Mouse (Mus musculus): Measurements from ENCODE around the gene Pin1. TPM values are rescaled to one million over a fixed set of nuclear protein-coding genes. Genes with fewer than 3 reads are reported as not detected.

The Pin1 gene
- polyA plus RNA-seq, 1 experiment from 2014 or later, result 51.8 TPM

DNA sequence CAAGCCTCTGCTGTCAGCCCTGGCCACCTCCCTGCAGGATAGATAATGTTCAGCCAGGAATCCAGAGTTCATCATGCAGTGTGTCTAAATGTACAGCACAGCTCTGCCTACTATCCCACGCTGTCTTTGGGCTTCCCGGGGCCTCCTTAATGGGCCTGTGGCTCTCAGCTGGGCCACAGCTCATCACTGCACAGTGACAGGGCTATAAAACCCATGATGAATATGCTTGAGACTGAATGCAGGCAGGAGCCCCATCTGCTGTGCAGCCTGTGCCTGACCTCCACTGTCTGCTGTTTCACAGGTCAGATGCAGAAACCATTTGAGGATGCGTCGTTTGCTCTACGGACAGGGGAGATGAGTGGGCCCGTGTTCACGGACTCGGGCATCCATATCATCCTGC is 11.0 kb downstream of the Pin1 start:
- Histone ChIP-seq H3K4me2 (no peak overlapping the region), H3K36me3 (peaks cover 59% of the 10 kb centered on the region), H3K27ac (no peak overlapping the region), H3K9me3 (no peaks in the 10 kb centered on the region), H3K4me1 (no peaks in the 10 kb centered on the region), H3K4me3 (no peak overlapping the region), H3K27me3 (no peaks in the 10 kb centered on the region), H3K9ac (no peak overlapping the region)
- ATAC-seq (ENCODE audit: borderline replicate concordance, extremely low read depth, low FRiP score, low TSS enrichment), result no peak
- 92% methylated on average over 8 of the region's 8 CpGs for WGBS

DNA sequence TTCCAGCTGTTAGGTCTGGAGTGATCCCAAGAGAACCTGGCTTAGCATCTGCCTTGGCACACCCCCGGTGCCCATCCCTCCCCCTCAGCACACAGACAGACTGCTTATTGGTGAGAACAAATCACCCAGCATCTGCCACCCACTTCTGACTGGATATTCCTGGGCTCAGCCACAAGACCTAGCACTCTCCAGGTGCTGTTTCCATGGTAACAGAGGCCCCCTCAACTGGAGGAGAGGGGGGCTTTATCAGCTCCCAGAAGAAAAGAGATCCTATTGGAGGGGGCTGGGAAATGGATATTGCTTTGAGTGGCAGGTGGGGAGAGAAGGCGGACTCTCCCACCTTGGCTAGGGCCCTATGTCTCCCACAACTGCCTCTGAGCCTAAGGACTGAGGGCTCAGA is 12.1 kb downstream of the Pin1 start:
- WGBS, result 82% methylated on average over 2 of the region's 2 CpGs
- H3K4me3 ChIP-seq, result no peak overlapping the region
- H3K9me3 ChIP-seq, result no peaks in the 10 kb centered on the region
- no peak for ATAC-seq (ENCODE audit: borderline replicate concordance, extremely low read depth, low FRiP score, low TSS enrichment)
- no peak overlapping the region for H3K9ac ChIP-seq
- no peaks in the 10 kb centered on the region for H3K27me3 ChIP-seq
- no peaks in the 10 kb centered on the region for H3K4me1 ChIP-seq
- no peak overlapping the region for H3K27ac ChIP-seq
- H3K4me2 ChIP-seq, result no peak overlapping the region
- H3K36me3 ChIP-seq, result peaks cover 48% of the 10 kb centered on the region

- 87% methylated on average over 2 of the region's 2 CpGs for WGBS
- H3K36me3 ChIP-seq, result peaks cover 44% of the 10 kb centered on the region
- no peaks in the 10 kb centered on the region for H3K4me1 ChIP-seq
- no peaks in the 10 kb centered on the region for H3K27me3 ChIP-seq
- H3K4me3 ChIP-seq, result no peak overlapping the region
- H3K9ac ChIP-seq, result no peak overlapping the region
- H3K4me2 ChIP-seq, result no peak overlapping the region
- H3K27ac ChIP-seq, result no peak overlapping the region
- no peak for ATAC-seq (ENCODE audit: borderline replicate concordance, extremely low read depth, low FRiP score, low TSS enrichment)
- no peaks in the 10 kb centered on the region for H3K9me3 ChIP-seq
Observed at GRCm38 (mm10) chr9:20664366-20664765, 12.5 kb downstream of the Pin1 start.

GRCm38 (mm10) chr9:20664982-20665637 is 13.2 kb downstream of the Pin1 start:
- no peaks in the 10 kb centered on the region for H3K4me1 ChIP-seq
- ATAC-seq (ENCODE audit: borderline replicate concordance, extremely low read depth, low FRiP score, low TSS enrichment), result no peak
- H3K4me3 ChIP-seq, result no peak overlapping the region
- no peak overlapping the region for H3K27ac ChIP-seq
- no peak overlapping the region for H3K4me2 ChIP-seq
- H3K9ac ChIP-seq, result no peak overlapping the region
- no peaks in the 10 kb centered on the region for H3K27me3 ChIP-seq
- WGBS, result 67% methylated on average over 5 of the region's 5 CpGs
- peaks cover 37% of the 10 kb centered on the region for H3K36me3 ChIP-seq
- H3K9me3 ChIP-seq, result no peaks in the 10 kb centered on the region

- WGBS, result 28% methylated on average over 8 of the region's 8 CpGs
- no peak for ATAC-seq (ENCODE audit: borderline replicate concordance, extremely low read depth, low FRiP score, low TSS enrichment)
- no peak overlapping the region for H3K27ac ChIP-seq
Observed at GRCm38 (mm10) chr9:20665925-20666324, 14.0 kb downstream of the Pin1 start.

GRCm38 (mm10) chr9:20666510-20667034 is 14.7 kb downstream of the Pin1 start:
- Histone ChIP-seq H3K36me3 (peaks cover 28% of the 10 kb centered on the region), H3K4me2 (no peak overlapping the region), H3K9ac (no peak overlapping the region), H3K4me1 (no peaks in the 10 kb centered on the region), H3K27ac (no peak overlapping the region), H3K4me3 (no peak overlapping the region), H3K27me3 (no peaks in the 10 kb centered on the region), H3K9me3 (no peaks in the 10 kb centered on the region)
- WGBS, result 12% methylated on average over 7 of the region's 7 CpGs
- no peak for ATAC-seq (ENCODE audit: borderline replicate concordance, extremely low read depth, low FRiP score, low TSS enrichment)

More at GRCm38 (mm10) chr9:20665925-20666324, 14.0 kb downstream of the Pin1 start:
- Histone ChIP-seq H3K36me3 (peaks cover 29% of the 10 kb centered on the region), H3K4me2 (no peak overlapping the region), H3K9me3 (no peaks in the 10 kb centered on the region), H3K27me3 (no peaks in the 10 kb centered on the region), H3K4me1 (no peaks in the 10 kb centered on the region), H3K9ac (no peak overlapping the region), H3K4me3 (no peak overlapping the region)

DNA sequence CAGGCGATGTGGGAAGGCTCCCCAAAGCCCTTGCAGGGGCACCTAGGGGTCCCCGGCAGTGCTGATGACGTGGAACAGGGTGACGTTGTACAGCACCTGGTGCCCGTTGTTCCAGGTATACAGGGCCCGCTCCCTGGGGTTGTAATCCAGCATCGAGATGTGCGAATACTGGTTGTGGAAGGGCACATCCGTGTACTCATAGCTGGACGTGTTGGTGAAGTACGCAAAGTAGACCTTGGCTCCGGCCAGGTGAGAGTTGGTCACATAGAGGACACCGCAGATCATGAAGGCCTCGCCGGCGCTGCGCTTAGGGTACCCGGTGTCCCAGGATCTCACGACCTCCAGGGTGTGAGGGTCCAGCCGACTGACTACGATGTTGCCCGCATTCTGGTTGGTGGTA is 16.2 kb downstream of the Pin1 start:
- H3K27ac ChIP-seq, result no peak overlapping the region
- peaks cover 13% of the 10 kb centered on the region for H3K36me3 ChIP-seq
- ATAC-seq (ENCODE audit: borderline replicate concordance, extremely low read depth, low FRiP score, low TSS enrichment), result no peak
- no peak overlapping the region for H3K9ac ChIP-seq
- no peaks in the 10 kb centered on the region for H3K27me3 ChIP-seq
- no peak overlapping the region for H3K4me2 ChIP-seq
- H3K9me3 ChIP-seq, result no peaks in the 10 kb centered on the region
- H3K4me3 ChIP-seq, result no peak overlapping the region
- H3K4me1 ChIP-seq, result no peaks in the 10 kb centered on the region; the same call in 1 of the 2 replicates
- 88% methylated on average over 22 of the region's 22 CpGs for WGBS

DNA sequence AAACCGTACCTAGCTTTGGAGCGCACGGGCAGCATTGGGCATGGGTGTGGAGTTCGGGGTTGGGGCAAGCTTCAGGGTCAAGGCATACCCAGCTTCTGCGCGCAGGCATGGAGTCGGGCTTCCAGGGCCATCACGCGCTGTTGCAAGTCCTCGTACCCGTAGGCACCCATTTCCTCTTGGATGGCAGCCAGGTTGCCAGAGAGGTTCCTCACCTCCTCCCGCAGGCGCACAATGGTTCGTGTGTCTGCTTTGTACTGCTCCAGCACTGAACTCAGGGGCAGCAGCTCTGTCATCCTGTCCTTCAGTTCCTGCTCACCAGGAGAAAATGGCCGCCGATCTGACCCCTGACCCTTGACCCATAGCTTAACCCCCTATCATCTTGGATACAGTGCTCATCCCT is 20.2 kb downstream of the Pin1 start:
- Histone ChIP-seq H3K9ac (no peak overlapping the region), H3K4me2 (no peak overlapping the region), H3K4me1 (no peaks in the 10 kb centered on the region; the same call in 1 of the 2 replicates), H3K27ac (no peak overlapping the region), H3K9me3 (no peaks in the 10 kb centered on the region), H3K4me3 (no peak overlapping the region), H3K36me3 (no peaks in the 10 kb centered on the region), H3K27me3 (no peaks in the 10 kb centered on the region)
- no peak; the same call in 1 of the 2 replicates for ATAC-seq (ENCODE audit: borderline replicate concordance, extremely low read depth, low FRiP score, low TSS enrichment)
- 70% methylated on average over 16 of the region's 16 CpGs for WGBS

- H3K27me3 ChIP-seq, result no peaks in the 10 kb centered on the region
- no peak overlapping the region for H3K27ac ChIP-seq
- no peaks in the 10 kb centered on the region for H3K36me3 ChIP-seq
- WGBS, result 86% methylated on average over 12 of the region's 12 CpGs
- no peak overlapping the region for H3K4me2 ChIP-seq
- no peaks in the 10 kb centered on the region for H3K4me1 ChIP-seq
- ATAC-seq (ENCODE audit: borderline replicate concordance, extremely low read depth, low FRiP score, low TSS enrichment), result no peak
- no peak overlapping the region for H3K4me3 ChIP-seq
- no peaks in the 10 kb centered on the region for H3K9me3 ChIP-seq
- no peak overlapping the region for H3K9ac ChIP-seq
Observed at GRCm38 (mm10) chr9:20677892-20678291, 26.0 kb downstream of the Pin1 start.

DNA sequence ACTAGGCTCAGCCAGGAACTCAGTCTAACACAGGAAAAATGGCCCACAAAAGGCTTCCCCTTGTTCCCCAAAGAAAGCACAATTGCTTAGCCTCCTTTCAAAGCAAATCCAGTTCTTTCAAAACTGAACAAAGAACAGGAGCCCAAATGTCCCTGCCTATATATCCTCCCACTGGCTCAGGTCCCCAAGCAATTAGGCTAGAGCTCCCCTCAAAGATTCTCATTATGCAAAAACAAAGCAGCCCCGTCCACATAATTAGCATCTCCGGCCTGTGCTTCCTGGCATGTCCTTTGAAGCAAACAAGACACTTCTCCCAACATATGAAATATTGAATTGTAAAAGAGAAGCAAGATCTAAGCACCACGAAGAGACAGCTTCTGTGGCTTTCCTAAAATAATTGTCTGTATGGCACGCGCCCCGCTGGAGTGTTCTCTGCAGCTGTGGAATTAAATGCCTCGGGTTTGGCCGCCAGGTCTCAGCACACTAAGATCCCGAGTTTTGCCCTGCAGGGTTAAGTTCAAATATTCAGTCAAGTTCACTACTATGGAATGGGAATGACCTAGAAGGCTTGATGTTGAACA is 28.6 kb downstream of the Pin1 start:
- Histone ChIP-seq H3K36me3 (no peaks in the 10 kb centered on the region), H3K9me3 (no peaks in the 10 kb centered on the region), H3K4me1 (no peaks in the 10 kb centered on the region), H3K4me3 (no peak overlapping the region), H3K27me3 (no peaks in the 10 kb centered on the region), H3K4me2 (no peak overlapping the region), H3K9ac (no peak overlapping the region), H3K27ac (no peak overlapping the region)
- 73% methylated on average over 9 of the region's 9 CpGs for WGBS
- ATAC-seq (ENCODE audit: borderline replicate concordance, extremely low read depth, low FRiP score, low TSS enrichment), result no peak

GRCm38 (mm10) chr9:20681546-20682388 is 29.9 kb downstream of the Pin1 start:
- H3K4me1 ChIP-seq, result no peaks in the 10 kb centered on the region
- no peaks in the 10 kb centered on the region for H3K27me3 ChIP-seq
- H3K27ac ChIP-seq, result no peak overlapping the region
- H3K9me3 ChIP-seq, result no peaks in the 10 kb centered on the region
- WGBS, result 44% methylated on average over 7 of the region's 7 CpGs
- H3K4me3 ChIP-seq, result no peak overlapping the region
- no peak overlapping the region for H3K9ac ChIP-seq
- no peak overlapping the region for H3K4me2 ChIP-seq
- ATAC-seq (ENCODE audit: borderline replicate concordance, extremely low read depth, low FRiP score, low TSS enrichment), result no peak
- no peaks in the 10 kb centered on the region for H3K36me3 ChIP-seq

DNA sequence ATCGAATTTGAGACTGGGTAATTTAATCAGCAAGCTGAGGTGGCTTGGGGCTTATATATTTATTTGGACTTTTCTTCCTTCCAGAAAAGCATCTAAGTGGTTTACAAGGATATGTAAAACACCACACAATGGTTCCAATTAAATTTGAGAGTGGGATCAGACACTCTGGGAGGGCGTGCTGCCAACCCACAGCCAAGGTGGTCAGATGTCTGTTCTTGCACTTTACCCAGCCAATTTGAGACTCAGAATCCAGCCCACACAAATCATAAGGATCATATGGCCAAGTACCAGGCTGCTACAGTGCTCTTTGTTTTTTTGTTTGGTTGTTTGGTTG is 30.5 kb downstream of the Pin1 start:
- no peak overlapping the region for H3K4me3 ChIP-seq
- no peak for ATAC-seq (ENCODE audit: borderline replicate concordance, extremely low read depth, low FRiP score, low TSS enrichment)
- H3K27me3 ChIP-seq, result no peaks in the 10 kb centered on the region
- 72% methylated on average over 2 of the region's 2 CpGs for WGBS
- H3K9me3 ChIP-seq, result no peaks in the 10 kb centered on the region
- no peaks in the 10 kb centered on the region for H3K36me3 ChIP-seq
- H3K9ac ChIP-seq, result no peak overlapping the region
- no peak overlapping the region for H3K27ac ChIP-seq
- H3K4me1 ChIP-seq, result no peaks in the 10 kb centered on the region
- H3K4me2 ChIP-seq, result no peak overlapping the region
